Mouse (Mus musculus) myocyte (in vitro differentiated cells): ENCODE data around the gene Gprc5b. TPM values are rescaled to one million over a fixed set of nuclear protein-coding genes. Genes with fewer than 3 reads are reported as not detected.

Experiments used
- H3K27me3 ChIP-seq: one replicate; pipeline ENCODE4 v1.6.1; 2011; ENCODE audit not compliant: control insufficient read depth, insufficient read depth, insufficient read length
- H3K36me3 ChIP-seq: one replicate; pipeline ENCODE4 v1.6.1; 2011; ENCODE audit not compliant: control insufficient read depth, insufficient read depth
- H3K4me2 ChIP-seq: one replicate; pipeline ENCODE4 v1.6.1; 2011; ENCODE audit warnings: low read depth, control low read depth
- H3K4me3 ChIP-seq: one replicate; pipeline ENCODE4 v1.5.1; 2011; ENCODE audit warnings: mild to moderate bottlenecking, control low read depth, moderate library complexity
- H3K79me2 ChIP-seq: one replicate; pipeline ENCODE4 v1.6.1; 2011; ENCODE audit not compliant: control insufficient read depth, insufficient read depth
- H3ac ChIP-seq: one replicate; pipeline ENCODE4 v1.6.1; 2011; ENCODE audit not compliant: control insufficient read depth, insufficient read length
- CEBPB ChIP-seq: IDR thresholded peaks from 2 replicates; pipeline ENCODE4 v1.6.1; 2011; ENCODE audit warnings: mild to moderate bottlenecking, moderate library complexity; ENCODE audit not compliant: poor library complexity, insufficient read depth, severe bottlenecking
- MAX ChIP-seq: IDR thresholded peaks from one replicate; pipeline ENCODE4 v1.6.1; 2011; ENCODE audit warnings: low read depth, mild to moderate bottlenecking, control low read depth
- MYOG ChIP-seq, 3 experiments: IDR thresholded peaks; one replicate each; pipeline ENCODE4 v1.6.1; 2011; ENCODE audit warnings: control low read depth in 2 of 3, low read depth in 2 of 3, mild to moderate bottlenecking in 2 of 3; ENCODE audit not compliant: insufficient read length in 2 of 3, control insufficient read depth in 1 of 3, insufficient read depth in 1 of 3
- POLR2A ChIP-seq: IDR thresholded peaks from one replicate; pipeline ENCODE4 v1.6.1; 2011; ENCODE audit warnings: low read depth, mild to moderate bottlenecking, control low read depth, moderate library complexity; ENCODE audit not compliant: insufficient read length
- POLR2AphosphoS2 ChIP-seq: IDR thresholded peaks from one replicate; pipeline ENCODE4 v1.6.1; 2011; ENCODE audit warnings: low read depth, control low read depth; ENCODE audit not compliant: insufficient read length
- REST ChIP-seq: IDR thresholded peaks from one replicate; pipeline ENCODE4 v1.6.1; 2011; ENCODE audit warnings: mild to moderate bottlenecking, control low read depth, moderate library complexity; ENCODE audit not compliant: insufficient read depth, insufficient read length
- SRF ChIP-seq: IDR thresholded peaks from one replicate; pipeline ENCODE4 v1.6.1; 2011; ENCODE audit warnings: low read depth; ENCODE audit not compliant: control insufficient read depth, insufficient read length
- TCF12 ChIP-seq: IDR thresholded peaks from one replicate; pipeline ENCODE4 v1.6.1; 2011; ENCODE audit warnings: mild to moderate bottlenecking, control low read depth; ENCODE audit not compliant: poor library complexity, insufficient read depth, severe bottlenecking
- TCF3 ChIP-seq: IDR thresholded peaks from one replicate; pipeline ENCODE4 v1.6.1; 2011; ENCODE audit warnings: low read depth, control low read depth; ENCODE audit not compliant: insufficient read length
- polyA plus RNA-seq: library from polyadenylated mRNA; unstranded; fragments of >200 nt; fragmentation: generic; extraction: Trizol; gene quantifications from one replicate; pipeline ENCODE4 v1.2.1, GENCODE M21; 2012; ENCODE audit warnings: missing spikeins

The Gprc5b gene
- polyA plus RNA-seq, 1 experiment: 27.5 TPM

DNA sequence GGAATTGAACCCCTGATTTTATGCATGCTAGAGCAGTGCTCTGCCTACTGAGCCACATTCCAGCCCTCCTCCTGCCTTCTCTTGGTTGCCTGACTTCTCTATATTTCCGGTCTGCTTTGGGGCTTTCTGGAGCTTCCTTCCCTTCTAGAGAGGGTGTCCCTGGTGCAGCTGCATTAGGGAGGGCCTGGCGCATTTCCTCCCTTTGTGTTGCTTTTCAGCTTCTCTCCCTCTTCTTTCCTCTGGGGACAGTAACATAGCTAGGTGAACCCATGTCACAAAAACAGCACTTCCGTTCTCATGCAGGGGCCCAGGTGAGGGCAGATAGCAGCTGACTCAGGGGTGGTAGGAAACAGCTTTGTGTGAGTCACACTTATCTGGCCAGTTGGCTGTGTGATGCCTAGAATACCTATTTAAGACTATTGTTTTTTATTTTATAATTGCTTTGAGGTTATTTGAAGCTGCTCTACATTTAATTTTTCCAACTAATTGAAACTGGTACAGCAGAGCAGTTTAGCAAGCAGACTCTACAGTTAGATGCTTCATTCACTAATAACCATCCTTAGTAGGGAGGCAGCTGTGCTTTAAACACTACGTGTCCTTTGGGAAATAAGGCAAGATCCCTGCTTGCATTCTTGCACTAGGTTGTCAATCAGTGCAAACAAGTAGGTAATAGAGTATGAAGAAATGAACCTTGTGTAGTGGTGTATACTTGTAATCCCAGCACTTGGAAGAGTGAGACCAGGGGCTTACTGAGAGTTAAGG, 72.4 kb downstream of the Gprc5b start:
- Histone ChIP-seq H3K27me3 (no peaks in the 10 kb centered on the region), H3K79me2 (no peaks in the 10 kb centered on the region), H3ac (no peak overlapping the region), H3K36me3 (no peaks in the 10 kb centered on the region), H3K4me3 (no peak overlapping the region), H3K4me2 (no peak overlapping the region)
- TF ChIP-seq POLR2AphosphoS2 (no peak), MYOG (IDR thresholded peaks at IDR 0.05; ENCODE audit: control insufficient read depth in 1 of 3, insufficient read depth in 1 of 3, insufficient read length in 2 of 3, low read depth in 2 of 3) (no peak), POLR2A (no peak), TCF3 (no peak), MAX (no peak), TCF12 (no peak), SRF (no peak), CEBPB (no peak), REST (no peak)

Other genes starting within 250 kb of the Gprc5b start
- gene Iqck, start 139.5 kb downstream of the Gprc5b start, polyA plus RNA-seq: 0.84 TPM
- gene Knop1, start 139.0 kb downstream of the Gprc5b start, polyA plus RNA-seq: 13.0 TPM
- gene Gpr139, start 189.4 kb upstream of the Gprc5b start, polyA plus RNA-seq: not detected